Mouse (Mus musculus) thymus, adult 2 months (tissue): ENCODE data around the gene Serpine3. TPM values are rescaled to one million over a fixed set of nuclear protein-coding genes. Genes with fewer than 3 reads are reported as not detected.
"Not testable (repeated sequence)": the region's sequence is repeated elsewhere in the genome, so short reads cannot be mapped to it uniquely, and the experiment has no call there.

Experiments
- DNase-seq: peaks from one replicate; pipeline ENCODE4 v3.0.0; 2021
- H3K27ac ChIP-seq: fragments of 200-500 bp; 2 replicates; pipeline ENCODE4 v1.5.1; 2012; ENCODE audit warnings: low read length, control low read depth; ENCODE audit not compliant: control insufficient read depth, insufficient read depth
- H3K27me3 ChIP-seq: fragments of 200-500 bp; 2 replicates; pipeline ENCODE4 v1.6.1; 2012; ENCODE audit warnings: mild to moderate bottlenecking, low read length, moderate library complexity, mixed read lengths; ENCODE audit not compliant: control insufficient read depth, insufficient read depth
- H3K36me3 ChIP-seq: fragments of 200-500 bp; 2 replicates; pipeline ENCODE4 v1.6.1; 2012; ENCODE audit warnings: mild to moderate bottlenecking, low read length, moderate library complexity; ENCODE audit not compliant: control insufficient read depth, insufficient read depth
- H3K4me1 ChIP-seq: fragments of 200-500 bp; replicated peaks from 2 replicates; pipeline ENCODE4 v1.6.1; 2012; ENCODE audit warnings: low read length; ENCODE audit not compliant: control insufficient read depth, insufficient read depth
- H3K4me3 ChIP-seq: fragments of 200-500 bp; 2 replicates; pipeline ENCODE4 v1.5.1; 2012; ENCODE audit warnings: mild to moderate bottlenecking, low read length, control low read depth, moderate library complexity; ENCODE audit not compliant: control insufficient read depth, insufficient read depth
- CTCF ChIP-seq: fragments of 200-500 bp; IDR thresholded peaks from 2 replicates; pipeline ENCODE4 v1.5.1; 2012; ENCODE audit warnings: mild to moderate bottlenecking, control low read depth, low read length, moderate library complexity, borderline replicate concordance; ENCODE audit not compliant: control insufficient read depth, poor library complexity, insufficient read depth; ENCODE audit errors: extremely low read depth
- POLR2A ChIP-seq: fragments of 200-500 bp; IDR thresholded peaks from 2 replicates; pipeline ENCODE4 v1.6.1; 2012; ENCODE audit warnings: mild to moderate bottlenecking, low read length, control low read depth, moderate library complexity; ENCODE audit not compliant: control insufficient read depth, poor library complexity, insufficient read depth; ENCODE audit errors: extremely low read depth
- WGBS: fragments of 180-500 bp; shearing (Covaris S2); methylation state at CpG from one replicate; pipeline ENCODE4 v1.1.7; 2018; 5-methylcytosine and 5-hydroxymethylcytosine counted together
- polyA plus RNA-seq: library from polyadenylated mRNA; depleted of rRNA; stranded (reverse); fragments of >200 nt; gene quantifications from 2 replicates; pipeline ENCODE4 v1.2.3, GENCODE M21; 2012

The Serpine3 gene
- polyA plus RNA-seq, 1 experiment = not detected

DNA sequence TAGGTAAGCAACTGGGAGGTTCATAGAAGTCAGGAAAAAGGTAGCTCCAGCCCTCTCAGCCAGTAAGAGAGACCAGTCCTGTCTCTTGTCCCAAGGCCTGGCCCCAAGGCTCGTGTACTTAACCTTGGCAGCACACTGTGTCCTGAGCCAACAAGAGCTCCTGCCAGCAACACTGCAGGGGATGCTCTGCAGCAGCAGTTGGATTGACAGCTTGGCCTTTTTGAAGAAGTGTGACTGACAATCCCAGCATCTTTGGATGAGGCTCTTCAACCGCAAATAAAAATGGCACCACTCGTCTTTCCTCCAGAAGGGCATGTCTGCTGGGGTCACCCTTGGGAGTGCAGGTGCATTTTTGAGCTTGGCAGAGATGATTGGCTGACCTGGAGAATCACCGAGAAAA is 23.1 kb upstream of the Serpine3 start:
- Histone ChIP-seq H3K4me1 (no peaks in the 10 kb centered on the region), H3K27ac (no peak overlapping the region), H3K27me3 (no peaks in the 10 kb centered on the region), H3K4me3 (no peak overlapping the region), H3K36me3 (no peaks in the 10 kb centered on the region)
- 86% methylated on average over 4 of the region's 4 CpGs for WGBS
- TF ChIP-seq CTCF = no peak
- no peak for DNase-seq

- H3K27ac ChIP-seq, DNase-seq, H3K4me3 ChIP-seq, H3K27me3 ChIP-seq, H3K4me1 ChIP-seq, H3K36me3 ChIP-seq: not testable (repeated sequence)
- WGBS = 69% methylated on average over 6 of the region's 7 CpGs
Observed at GRCm38 (mm10) chr14:62642368-62642767, 21.1 kb upstream of the Serpine3 start.

DNA sequence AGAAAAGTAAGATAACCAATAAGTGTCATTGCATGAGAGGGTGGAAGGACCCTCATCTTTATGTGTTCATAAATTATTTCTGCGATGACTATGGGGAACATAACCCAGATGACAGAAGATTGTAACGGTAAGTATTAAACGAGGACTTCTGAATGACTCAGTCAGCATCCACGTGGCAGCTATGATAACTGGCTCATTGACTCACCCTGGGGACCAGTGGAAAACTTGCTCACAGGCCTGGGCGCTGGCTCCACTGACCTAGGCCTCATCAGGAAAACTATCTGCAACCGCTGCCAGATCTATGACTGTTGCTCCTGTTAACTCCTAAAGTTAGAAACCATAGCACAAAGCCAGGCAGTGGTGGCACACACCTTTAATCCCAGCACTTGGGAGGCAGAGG is 15.1 kb upstream of the Serpine3 start:
- 93% methylated on average over 6 of the region's 6 CpGs for WGBS
- Histone ChIP-seq H3K36me3 (no peaks in the 10 kb centered on the region), H3K27ac (no peak overlapping the region), H3K4me3 (no peak overlapping the region), H3K4me1 (no peaks in the 10 kb centered on the region), H3K27me3 (no peaks in the 10 kb centered on the region)
- no peak for DNase-seq
- TF ChIP-seq CTCF (no peak), POLR2A (no peak)

DNA sequence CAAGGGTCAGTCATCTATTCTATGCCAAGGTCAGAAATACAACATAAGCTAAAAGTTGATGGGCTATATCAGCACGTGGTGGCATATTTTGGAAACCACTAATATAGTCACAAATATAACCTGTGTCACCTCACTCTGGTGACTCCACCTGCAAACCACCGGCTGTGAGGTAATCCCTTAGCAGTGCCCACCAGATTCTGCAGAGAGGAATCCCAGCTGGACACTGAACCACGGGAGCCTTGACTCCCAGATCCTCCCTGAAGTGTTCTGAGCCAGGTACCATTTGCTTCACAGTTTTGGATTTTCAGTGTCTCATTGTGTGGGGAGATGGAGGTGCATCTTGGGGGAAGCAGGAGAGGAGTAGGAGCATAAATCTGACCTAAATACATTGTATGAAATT is 13.1 kb upstream of the Serpine3 start:
- no peak overlapping the region for H3K4me3 ChIP-seq
- H3K4me1 ChIP-seq = no peaks in the 10 kb centered on the region
- H3K27ac ChIP-seq = no peak overlapping the region
- no peaks in the 10 kb centered on the region for H3K27me3 ChIP-seq
- 77% methylated on average over 3 of the region's 3 CpGs for WGBS
- H3K36me3 ChIP-seq = no peaks in the 10 kb centered on the region
- no peak for DNase-seq
- TF ChIP-seq POLR2A (no peak), CTCF (no peak)

DNA sequence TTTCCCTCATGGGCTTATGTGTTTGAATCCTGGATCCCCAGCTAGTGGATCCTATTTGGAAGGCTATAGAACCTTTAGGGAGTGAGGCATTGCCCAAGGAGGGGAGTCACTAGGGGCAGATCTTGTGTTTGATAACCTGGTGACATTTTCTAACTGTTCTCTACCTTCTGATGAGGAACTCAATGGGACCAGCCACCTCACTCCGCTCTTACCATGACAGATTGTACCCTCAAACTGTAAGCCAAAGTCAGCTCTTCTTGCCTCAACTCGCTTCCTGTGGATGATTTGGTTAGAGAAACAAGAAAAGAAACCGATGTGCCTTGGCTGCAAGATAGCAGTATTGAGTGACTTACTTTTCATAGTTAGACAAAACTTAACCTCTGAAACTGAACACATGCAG is 11.7 kb upstream of the Serpine3 start:
- Histone ChIP-seq H3K27ac (no peak overlapping the region), H3K4me3 (no peak overlapping the region), H3K4me1 (no peaks in the 10 kb centered on the region), H3K27me3 (no peaks in the 10 kb centered on the region), H3K36me3 (no peaks in the 10 kb centered on the region)
- no peak for DNase-seq
- no peak for TF ChIP-seq CTCF
- TF ChIP-seq POLR2A = no peak
- 92% methylated on average over 3 of the region's 3 CpGs for WGBS

GRCm38 (mm10) chr14:62655996-62656395 is 7.5 kb upstream of the Serpine3 start:
- WGBS = 87% methylated on average over 7 of the region's 7 CpGs
- Histone ChIP-seq H3K27ac (no peak overlapping the region), H3K36me3 (no peaks in the 10 kb centered on the region), H3K4me1 (no peaks in the 10 kb centered on the region), H3K4me3 (no peak overlapping the region), H3K27me3 (no peaks in the 10 kb centered on the region)
- no peak for DNase-seq
- TF ChIP-seq CTCF = no peak
- TF ChIP-seq POLR2A = no peak

GRCm38 (mm10) chr14:62657469-62657868 is 6.0 kb upstream of the Serpine3 start:
- H3K4me1 ChIP-seq = no peaks in the 10 kb centered on the region
- no peak overlapping the region for H3K27ac ChIP-seq
- no peak overlapping the region for H3K4me3 ChIP-seq
- TF ChIP-seq CTCF (no peak), POLR2A (no peak)
- WGBS = 63% methylated on average over 3 of the region's 3 CpGs
- H3K27me3 ChIP-seq = no peaks in the 10 kb centered on the region
- no peaks in the 10 kb centered on the region for H3K36me3 ChIP-seq
- no peak for DNase-seq

- TF ChIP-seq POLR2A (no peak), CTCF (no peak)
- Histone ChIP-seq H3K27ac (no peak overlapping the region), H3K27me3 (no peaks in the 10 kb centered on the region), H3K4me3 (no peak overlapping the region), H3K36me3 (no peaks in the 10 kb centered on the region), H3K4me1 (no peaks in the 10 kb centered on the region)
- DNase-seq = no peak
- 95% methylated on average over 6 of the region's 6 CpGs for WGBS
Observed at GRCm38 (mm10) chr14:62662381-62662780, 1.1 kb upstream of the Serpine3 start.
